Mouse (Mus musculus): ENCODE results near the gene Ramp1. TPM values are rescaled to one million over a fixed set of nuclear protein-coding genes. Genes with fewer than 3 reads are reported as not detected.
A peak's percentile ranks its signal among the peaks of the same experiment; 100 is the strongest.

Ramp1 gene
- total RNA-seq, 2 experiments from 2014 or later, result 10.5 to 13.6 TPM

- no peak for DNase-seq
- intact Hi-C loops (cut with DNase I), result no loop called here
Measured at GRCm38 (mm10) chr1:91193242-91193641, 13.6 kb downstream of the Ramp1 start.

- intact Hi-C loops (cut with DNase I), result no loop called here
- no peak for DNase-seq
Measured at GRCm38 (mm10) chr1:91193680-91194079, 14.1 kb downstream of the Ramp1 start.

- intact Hi-C loops (cut with DNase I), result no loop called here
- no peak for DNase-seq
Measured at GRCm38 (mm10) chr1:91199793-91200192, 20.2 kb downstream of the Ramp1 start.

GRCm38 (mm10) chr1:91201122-91201521, 21.5 kb downstream of the Ramp1 start:
- intact Hi-C loops (cut with DNase I), result no loop called here

GRCm38 (mm10) chr1:91204221-91204765, 24.7 kb downstream of the Ramp1 start:
- no peak for DNase-seq
- intact Hi-C loops (cut with DNase I), result no loop called here

More at GRCm38 (mm10) chr1:91201122-91201521, 21.5 kb downstream of the Ramp1 start:
- no peak for DNase-seq

GRCm38 (mm10) chr1:91205651-91206050, 26.0 kb downstream of the Ramp1 start:
- intact Hi-C loops (cut with DNase I), result no loop called here
- DNase-seq, result no peak

- intact Hi-C loops (cut with DNase I), result no loop called here
- DNase-seq, result no peak
Measured at GRCm38 (mm10) chr1:91206336-91206735, 26.7 kb downstream of the Ramp1 start.

GRCm38 (mm10) chr1:91206873-91207272, 27.3 kb downstream of the Ramp1 start:
- intact Hi-C loops (cut with DNase I), result no loop called here
- DNase-seq, result no peak

- DNase-seq, result no peak
- intact Hi-C loops (cut with DNase I), result no loop called here
Measured at GRCm38 (mm10) chr1:91207334-91208074, 27.9 kb downstream of the Ramp1 start.

GRCm38 (mm10) chr1:91209343-91209742, 29.7 kb downstream of the Ramp1 start:
- intact Hi-C loops (cut with DNase I), result no loop called here
- peak; percentile 47 to 59 for DNase-seq

GRCm38 (mm10) chr1:91209785-91210184, 30.2 kb downstream of the Ramp1 start:
- intact Hi-C loops (cut with DNase I), result no loop called here

GRCm38 (mm10) chr1:91211099-91211498, 31.5 kb downstream of the Ramp1 start:
- DNase-seq, result peak; percentile 55 to 73
- intact Hi-C loops (cut with DNase I), result loop anchor here (1.0 kb wide), 1 partner anchor 31 kb away; no protein-coding TSS in a partner anchor

More at GRCm38 (mm10) chr1:91209785-91210184, 30.2 kb downstream of the Ramp1 start:
- peak; percentile 78 to 86 for DNase-seq

- intact Hi-C loops (cut with DNase I), result loop anchor here (1.0 kb wide), 1 partner anchor 31 kb away; no protein-coding TSS in a partner anchor
- DNase-seq, result peak; percentile 31 to 62
Measured at GRCm38 (mm10) chr1:91211591-91212008, 32.0 kb downstream of the Ramp1 start.

GRCm38 (mm10) chr1:91215264-91215663, 35.6 kb downstream of the Ramp1 start:
- DNase-seq, result no peak
- intact Hi-C loops (cut with DNase I), result no loop called here

- intact Hi-C loops (cut with DNase I), result no loop called here
- peak in 1 of 2 experiments; percentile 40 for DNase-seq
Measured at GRCm38 (mm10) chr1:91215981-91216380, 36.4 kb downstream of the Ramp1 start.

- intact Hi-C loops (cut with DNase I), result no loop called here
- peak; percentile 30 to 48 for DNase-seq
Measured at GRCm38 (mm10) chr1:91216504-91217267, 37.1 kb downstream of the Ramp1 start.

- intact Hi-C loops (cut with DNase I), result no loop called here
- no peak for DNase-seq
Measured at GRCm38 (mm10) chr1:91219641-91220321, 40.2 kb downstream of the Ramp1 start.

- DNase-seq, result no peak
- intact Hi-C loops (cut with DNase I), result no loop called here
Measured at GRCm38 (mm10) chr1:91220322-91220672, 40.7 kb downstream of the Ramp1 start.

GRCm38 (mm10) chr1:91226562-91226961, 46.9 kb downstream of the Ramp1 start:
- intact Hi-C loops (cut with DNase I), result no loop called here
- DNase-seq, result no peak

- intact Hi-C loops (cut with DNase I), result no loop called here
- DNase-seq, result no peak
Measured at GRCm38 (mm10) chr1:91227381-91228054, 47.9 kb downstream of the Ramp1 start.

Data from heart, postnatal 14 days (tissue).